Mouse (Mus musculus): ENCODE results near the gene Zbtb12. TPM values are rescaled to one million over a fixed set of nuclear protein-coding genes. Genes with fewer than 3 reads are reported as not detected.
A peak's percentile ranks its signal among the peaks of the same experiment; 100 is the strongest.

Zbtb12 gene
- polyA plus RNA-seq, 1 experiment from 2014 or later, result 5.0 TPM

- Histone ChIP-seq H3K4me1 (peaks cover 30% of the 10 kb centered on the region), H3K4me2 (peak overlapping the region; percentile 29)
- no peak for ATAC-seq (replicated peaks; ENCODE audit: low FRiP score)
Measured at GRCm38 (mm10) chr17:34934031-34934430, 54.7 kb downstream of the Zbtb12 start.

DNA sequence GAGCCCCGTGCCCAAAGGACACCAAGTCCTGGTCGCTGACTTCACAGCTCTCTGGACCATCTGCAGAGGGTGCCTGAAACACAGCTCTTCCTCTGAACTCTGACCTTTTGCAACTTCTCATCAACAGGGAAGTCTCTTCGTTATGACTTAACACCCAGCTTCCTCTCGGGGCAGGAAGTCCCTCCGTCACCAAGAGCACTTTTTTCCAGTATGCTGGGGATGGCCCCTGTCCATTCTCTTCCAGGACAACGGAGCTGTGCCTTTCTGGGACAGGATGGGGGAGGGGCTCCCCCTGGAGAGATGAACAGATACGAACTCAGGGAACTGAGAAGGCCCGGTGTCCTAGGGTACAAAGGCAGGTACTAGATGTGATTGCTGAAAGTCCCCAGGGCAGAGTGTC is 55.5 kb downstream of the Zbtb12 start:
- WGBS, result 48% methylated on average over 8 of the region's 8 CpGs

More at GRCm38 (mm10) chr17:34934031-34934430, 54.7 kb downstream of the Zbtb12 start:
- no peaks in the 10 kb centered on the region for H3K9me3 ChIP-seq (replicated peaks)
- H3K4me3 ChIP-seq (replicated peaks), result peak overlapping the region; percentile 2; the same call in 1 of the 2 replicates
- H3K36me3 ChIP-seq, result peaks cover 18% of the 10 kb centered on the region
- H3K9ac ChIP-seq, result no peak overlapping the region; the same call in 1 of the 2 replicates
- peak overlapping the region; percentile 45; the same call in 1 of the 2 replicates for H3K27ac ChIP-seq
- 58% methylated on average over 24 of the region's 24 CpGs for WGBS
- no peaks in the 10 kb centered on the region for H3K27me3 ChIP-seq

DNA sequence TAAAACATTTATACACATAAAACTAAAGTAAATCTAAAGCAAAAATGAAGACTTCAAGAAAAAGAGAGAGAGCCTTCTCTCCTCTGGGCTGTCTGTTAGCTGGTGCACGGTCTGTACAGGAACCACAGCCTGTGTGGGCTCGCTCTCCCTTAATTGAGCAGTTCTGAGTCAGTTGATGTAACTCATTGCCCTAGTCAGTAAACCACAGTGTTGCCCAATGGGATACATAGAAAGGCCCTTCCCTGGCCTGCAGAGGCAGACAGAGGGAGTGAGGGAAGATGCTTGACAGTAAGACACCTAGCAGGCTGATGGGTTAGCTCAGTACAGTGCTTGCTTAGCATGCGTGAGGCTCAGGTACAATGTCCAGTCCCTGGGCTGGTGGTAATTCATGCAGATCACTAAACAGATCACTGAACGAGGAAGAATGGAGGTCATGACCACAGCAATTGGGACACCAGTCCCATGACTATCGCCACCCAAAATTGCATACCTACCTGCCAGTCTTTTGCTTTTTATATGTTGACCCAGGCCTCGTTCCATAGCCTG is 58.8 kb downstream of the Zbtb12 start:
- no peak overlapping the region for H3K4me2 ChIP-seq
- no peak overlapping the region for H3K9ac ChIP-seq
- no peaks in the 10 kb centered on the region for H3K27me3 ChIP-seq
- H3K4me3 ChIP-seq (replicated peaks), result no peak overlapping the region
- peaks cover 16% of the 10 kb centered on the region for H3K36me3 ChIP-seq
- 77% methylated on average over 6 of the region's 6 CpGs for WGBS
- ATAC-seq (replicated peaks; ENCODE audit: low FRiP score), result no peak
- H3K4me1 ChIP-seq, result peaks cover 23% of the 10 kb centered on the region
- H3K27ac ChIP-seq, result no peak overlapping the region
- no peaks in the 10 kb centered on the region for H3K9me3 ChIP-seq (replicated peaks)

More for the DNA sequence above, 55.5 kb downstream of the Zbtb12 start:
- Histone ChIP-seq H3K27me3 (no peaks in the 10 kb centered on the region), H3K4me2 (peak overlapping the region; percentile 29; the same call in 1 of the 2 replicates), H3K4me3 (replicated peaks) (no peak overlapping the region), H3K27ac (peak overlapping the region; percentile 45; the same call in 1 of the 2 replicates), H3K9me3 (replicated peaks) (no peaks in the 10 kb centered on the region), H3K36me3 (peaks cover 18% of the 10 kb centered on the region), H3K9ac (no peak overlapping the region), H3K4me1 (peaks cover 30% of the 10 kb centered on the region)
- no peak for ATAC-seq (replicated peaks; ENCODE audit: low FRiP score)

DNA sequence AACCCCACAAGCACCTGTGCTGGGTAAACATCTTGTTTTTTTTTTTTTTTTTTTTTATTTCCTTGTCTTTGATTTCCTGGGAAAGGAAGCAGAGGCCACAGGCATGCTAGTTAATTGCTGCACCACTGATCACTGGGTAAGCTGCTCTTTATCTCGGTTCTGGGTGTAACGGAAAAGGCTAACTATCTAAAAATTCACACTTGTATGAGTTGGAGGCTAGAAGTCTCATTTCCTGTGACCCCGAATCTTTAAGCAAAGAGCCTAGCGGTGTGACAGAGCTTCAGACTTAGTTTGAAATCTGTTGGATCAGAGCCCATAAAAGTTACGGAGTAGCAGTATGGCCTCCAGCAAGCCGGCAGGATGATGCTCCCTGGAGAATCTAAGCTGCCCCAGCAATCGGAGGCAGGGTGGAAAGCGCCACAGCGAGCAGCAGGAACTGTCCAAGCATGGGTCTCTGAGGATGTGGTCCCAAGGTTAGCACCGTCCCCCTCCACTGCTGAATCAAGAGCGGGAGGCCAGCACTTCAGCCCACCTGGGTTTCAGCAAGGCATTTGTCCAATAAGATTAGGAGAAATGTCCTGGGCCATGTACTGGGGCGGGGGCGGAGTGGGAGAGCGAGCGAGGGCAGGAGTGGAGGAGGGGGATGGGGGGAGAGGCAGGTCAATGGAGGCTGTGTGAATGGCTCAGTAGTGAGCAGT is 62.2 kb downstream of the Zbtb12 start:
- peak; percentile 68 for ATAC-seq (replicated peaks; ENCODE audit: low FRiP score)
- Histone ChIP-seq H3K9ac (peak overlapping the region; percentile 19), H3K4me1 (peaks cover 16% of the 10 kb centered on the region), H3K27ac (peak overlapping the region; percentile 84), H3K36me3 (0 out of 2 replicates have a peak, but pooled peaks cover 2% of the 10 kb centered on the region), H3K9me3 (replicated peaks) (no peaks in the 10 kb centered on the region), H3K4me2 (peak overlapping the region; percentile 61), H3K4me3 (replicated peaks) (peak overlapping the region; percentile 38), H3K27me3 (no peaks in the 10 kb centered on the region)
- 4% methylated on average over 15 of the region's 15 CpGs for WGBS

DNA sequence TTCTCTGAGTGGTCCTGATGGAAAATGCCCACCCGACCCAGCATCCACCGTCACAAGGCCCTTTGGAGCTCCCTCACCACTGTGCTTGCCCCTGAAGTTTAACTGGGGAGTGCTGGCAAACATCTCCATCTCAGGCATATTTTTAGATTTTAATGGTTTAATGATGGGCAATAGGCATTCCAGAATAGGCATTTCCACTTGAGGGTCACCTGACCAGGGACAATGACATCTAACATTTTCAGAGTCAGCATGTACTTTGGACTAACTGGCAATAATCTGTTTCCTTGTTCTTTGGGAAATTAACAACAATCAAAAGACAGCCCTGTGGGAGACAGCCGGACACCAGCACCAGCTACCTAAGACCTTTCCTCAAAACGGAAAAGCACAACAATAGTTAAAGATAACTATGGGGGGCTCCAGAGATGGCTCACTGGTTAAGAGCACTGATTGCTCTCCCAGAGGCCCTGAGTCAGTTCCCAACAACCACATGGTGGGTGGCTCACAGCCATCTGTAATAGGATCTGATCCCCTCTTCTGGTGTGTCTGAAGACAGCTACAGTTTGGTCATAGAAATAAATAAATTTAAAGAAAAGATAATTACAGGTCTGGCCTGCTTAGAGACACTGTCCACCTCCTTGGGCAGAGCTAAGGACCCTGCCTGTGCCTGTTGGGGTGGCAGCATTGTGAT is 64.0 kb downstream of the Zbtb12 start:
- H3K36me3 ChIP-seq, result no peaks in the 10 kb centered on the region
- no peak overlapping the region for H3K4me3 ChIP-seq (replicated peaks)
- no peak overlapping the region for H3K27ac ChIP-seq
- H3K4me1 ChIP-seq, result peaks cover 16% of the 10 kb centered on the region
- H3K4me2 ChIP-seq, result no peak overlapping the region
- WGBS, result 83% methylated on average over 4 of the region's 4 CpGs
- no peak overlapping the region for H3K9ac ChIP-seq
- no peak for ATAC-seq (replicated peaks; ENCODE audit: low FRiP score)
- no peaks in the 10 kb centered on the region for H3K9me3 ChIP-seq (replicated peaks)
- no peaks in the 10 kb centered on the region for H3K27me3 ChIP-seq

DNA sequence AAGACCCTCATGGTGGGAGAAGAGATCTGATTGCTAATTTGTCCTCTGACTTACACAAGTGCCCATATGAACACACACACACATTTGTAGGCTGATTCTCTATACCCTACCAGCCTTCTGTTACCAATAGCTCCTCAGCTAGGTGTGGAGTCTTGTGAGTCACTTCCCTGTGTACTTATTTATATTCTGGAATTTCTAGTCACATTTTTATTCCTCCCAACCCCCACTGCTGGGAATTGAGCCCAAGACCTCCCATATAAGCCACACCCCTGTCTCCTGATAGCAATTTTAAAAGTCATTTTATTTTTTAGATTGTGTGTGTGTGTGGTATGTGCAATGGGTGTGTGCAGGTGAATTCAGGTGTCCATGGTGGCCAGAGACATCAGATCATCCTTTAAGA is 65.1 kb downstream of the Zbtb12 start:
- ATAC-seq (replicated peaks; ENCODE audit: low FRiP score), result no peak
- H3K27ac ChIP-seq, result 0 out of 2 replicates have a peak overlapping the region, but pooled peaks have one; percentile 29

More for the DNA sequence above, 65.1 kb downstream of the Zbtb12 start:
- Histone ChIP-seq H3K4me3 (replicated peaks) (no peak overlapping the region), H3K9ac (no peak overlapping the region), H3K27me3 (no peaks in the 10 kb centered on the region), H3K9me3 (replicated peaks) (no peaks in the 10 kb centered on the region), H3K4me1 (peaks cover 16% of the 10 kb centered on the region), H3K36me3 (peaks cover 1% of the 10 kb centered on the region), H3K4me2 (no peak overlapping the region)

Small RNAs within 50 kb of the gene (microRNA-seq; reads per million reads assigned to microRNA genes)
- not detected for gene Mir6970
- gene Mir6971, result 1.5 reads per million, percentile 2 among the genes with 10 or more reads in this experiment
- gene Mir6972, result not detected

Other genes with a start within 250 kb of the Zbtb12 start
- gene Prrt1, start 249.9 kb upstream of the Zbtb12 start, polyA plus RNA-seq (2015; fragmentation: Nextera tagmentation; extraction: Ambion mirVana), result 0.24 and 0.35 TPM in 2 replicates
- 17.2 and 18.4 TPM in 2 replicates for gene Fkbpl, start 234.7 kb upstream of the Zbtb12 start, polyA plus RNA-seq (2015; fragmentation: Nextera tagmentation; extraction: Ambion mirVana)
- 86.2 and 98.2 TPM in 2 replicates for gene Atf6b, start 232.3 kb upstream of the Zbtb12 start, polyA plus RNA-seq (2015; fragmentation: Nextera tagmentation; extraction: Ambion mirVana)
- 0.35 and 0.75 TPM in 2 replicates for gene Tnxb, start 208.9 kb upstream of the Zbtb12 start, polyA plus RNA-seq (2015; fragmentation: Nextera tagmentation; extraction: Ambion mirVana)
- 0.73 and 2.0 TPM in 2 replicates for gene C4b, start 135.6 kb upstream of the Zbtb12 start, polyA plus RNA-seq (2015; fragmentation: Nextera tagmentation; extraction: Ambion mirVana)
- 11.1 and 45.4 TPM in 2 replicates for gene Cyp21a1, start 74.9 kb upstream of the Zbtb12 start, polyA plus RNA-seq (2015; fragmentation: Nextera tagmentation; extraction: Ambion mirVana)
- 29.4 and 29.6 TPM in 2 replicates for gene Stk19, start 42.5 kb upstream of the Zbtb12 start, polyA plus RNA-seq (2015; fragmentation: Nextera tagmentation; extraction: Ambion mirVana)
- gene Dxo, start 42.5 kb upstream of the Zbtb12 start, polyA plus RNA-seq (2015; fragmentation: Nextera tagmentation; extraction: Ambion mirVana), result 62.7 and 73.0 TPM in 2 replicates
- 48.5 and 53.1 TPM in 2 replicates for gene Skiv2l, start 29.3 kb upstream of the Zbtb12 start, polyA plus RNA-seq (2015; fragmentation: Nextera tagmentation; extraction: Ambion mirVana)
- 101 and 116 TPM in 2 replicates for gene Nelfe, start 29.1 kb upstream of the Zbtb12 start, polyA plus RNA-seq (2015; fragmentation: Nextera tagmentation; extraction: Ambion mirVana)
- 12.1 and 13.3 TPM in 2 replicates for gene Cfb, start 17.0 kb upstream of the Zbtb12 start, polyA plus RNA-seq (2015; fragmentation: Nextera tagmentation; extraction: Ambion mirVana)
- not detected in 2 replicates for gene Gm20547, start 2.6 kb downstream of the Zbtb12 start, polyA plus RNA-seq (2015; fragmentation: Nextera tagmentation; extraction: Ambion mirVana)
- 2.6 and 3.6 TPM in 2 replicates for gene C2, start 18.8 kb downstream of the Zbtb12 start, polyA plus RNA-seq (2015; fragmentation: Nextera tagmentation; extraction: Ambion mirVana)
- gene Ehmt2, start 19.0 kb downstream of the Zbtb12 start, polyA plus RNA-seq (2015; fragmentation: Nextera tagmentation; extraction: Ambion mirVana), result 80.1 and 93.7 TPM in 2 replicates
- 12.4 and 13.0 TPM in 2 replicates for gene Slc44a4, start 35.0 kb downstream of the Zbtb12 start, polyA plus RNA-seq (2015; fragmentation: Nextera tagmentation; extraction: Ambion mirVana)
- 33.7 and 37.0 TPM in 2 replicates for gene Neu1, start 51.8 kb downstream of the Zbtb12 start, polyA plus RNA-seq (2015; fragmentation: Nextera tagmentation; extraction: Ambion mirVana)
- 0.49 and 0.53 TPM in 2 replicates for gene Hspa1b, start 79.8 kb downstream of the Zbtb12 start, polyA plus RNA-seq (2015; fragmentation: Nextera tagmentation; extraction: Ambion mirVana)
- gene Gm20481, start 90.4 kb downstream of the Zbtb12 start, polyA plus RNA-seq (2015; fragmentation: Nextera tagmentation; extraction: Ambion mirVana), result not detected in 2 replicates
- 7.8 and 8.4 TPM in 2 replicates for gene Hspa1a, start 92.7 kb downstream of the Zbtb12 start, polyA plus RNA-seq (2015; fragmentation: Nextera tagmentation; extraction: Ambion mirVana)
- 0.81 and 1.6 TPM in 2 replicates for gene Hspa1l, start 93.2 kb downstream of the Zbtb12 start, polyA plus RNA-seq (2015; fragmentation: Nextera tagmentation; extraction: Ambion mirVana)
- 229 and 231 TPM in 2 replicates for gene Lsm2, start 102.4 kb downstream of the Zbtb12 start, polyA plus RNA-seq (2015; fragmentation: Nextera tagmentation; extraction: Ambion mirVana)
- gene Vars, start 121.5 kb downstream of the Zbtb12 start, polyA plus RNA-seq (2015; fragmentation: Nextera tagmentation; extraction: Ambion mirVana), result 128 and 140 TPM in 2 replicates
- gene Vwa7, start 137.1 kb downstream of the Zbtb12 start, polyA plus RNA-seq (2015; fragmentation: Nextera tagmentation; extraction: Ambion mirVana), result 0.19 and 0.29 TPM in 2 replicates
- gene Sapcd1, start 148.5 kb downstream of the Zbtb12 start, polyA plus RNA-seq (2015; fragmentation: Nextera tagmentation; extraction: Ambion mirVana), result 6.2 and 6.8 TPM in 2 replicates
- gene Msh5, start 167.3 kb downstream of the Zbtb12 start, polyA plus RNA-seq (2015; fragmentation: Nextera tagmentation; extraction: Ambion mirVana), result 5.2 and 5.4 TPM in 2 replicates
- 300 and 320 TPM in 2 replicates for gene Clic1, start 170.5 kb downstream of the Zbtb12 start, polyA plus RNA-seq (2015; fragmentation: Nextera tagmentation; extraction: Ambion mirVana)
- 324 and 356 TPM in 2 replicates for gene Ddah2, start 179.6 kb downstream of the Zbtb12 start, polyA plus RNA-seq (2015; fragmentation: Nextera tagmentation; extraction: Ambion mirVana)
- 1.6 TPM in 1 of 2 replicates, not detected in the other for gene Ly6g6c, start 185.9 kb downstream of the Zbtb12 start, polyA plus RNA-seq (2015; fragmentation: Nextera tagmentation; extraction: Ambion mirVana)
- gene Mpig6b, start 186.7 kb downstream of the Zbtb12 start, polyA plus RNA-seq (2015; fragmentation: Nextera tagmentation; extraction: Ambion mirVana), result 0.41 and 0.52 TPM in 2 replicates
- gene Ly6g6e, start 197.4 kb downstream of the Zbtb12 start, polyA plus RNA-seq (2015; fragmentation: Nextera tagmentation; extraction: Ambion mirVana), result 1.2 and 1.6 TPM in 2 replicates
- gene Ly6g6d, start 198.6 kb downstream of the Zbtb12 start, polyA plus RNA-seq (2015; fragmentation: Nextera tagmentation; extraction: Ambion mirVana), result 5.0 and 6.0 TPM in 2 replicates
- gene Ly6g6f, start 206.1 kb downstream of the Zbtb12 start, polyA plus RNA-seq (2015; fragmentation: Nextera tagmentation; extraction: Ambion mirVana), result not detected in 2 replicates
- gene Abhd16a, start 209.8 kb downstream of the Zbtb12 start, polyA plus RNA-seq (2015; fragmentation: Nextera tagmentation; extraction: Ambion mirVana), result 94.7 and 103 TPM in 2 replicates
- gene Ly6g5c, start 228.8 kb downstream of the Zbtb12 start, polyA plus RNA-seq (2015; fragmentation: Nextera tagmentation; extraction: Ambion mirVana), result not detected in 2 replicates
- gene Ly6g5b, start 235.9 kb downstream of the Zbtb12 start, polyA plus RNA-seq (2015; fragmentation: Nextera tagmentation; extraction: Ambion mirVana), result 0.99 and 1.9 TPM in 2 replicates
- 19.0 and 20.3 TPM in 2 replicates for gene Gpank1, start 242.0 kb downstream of the Zbtb12 start, polyA plus RNA-seq (2015; fragmentation: Nextera tagmentation; extraction: Ambion mirVana)
- 281 and 284 TPM in 2 replicates for gene Csnk2b, start 242.6 kb downstream of the Zbtb12 start, polyA plus RNA-seq (2015; fragmentation: Nextera tagmentation; extraction: Ambion mirVana)
- gene D17H6S53E, start 246.9 kb downstream of the Zbtb12 start, polyA plus RNA-seq (2015; fragmentation: Nextera tagmentation; extraction: Ambion mirVana), result 10.5 and 12.2 TPM in 2 replicates

Data from kidney, embryonic 15.5 days (tissue).